Mouse (Mus musculus): ENCODE results near the gene Mpp2. TPM values are rescaled to one million over a fixed set of nuclear protein-coding genes. Genes with fewer than 3 reads are reported as not detected.

The Mpp2 gene
- polyA plus RNA-seq, 1 experiment = not detected

DNA sequence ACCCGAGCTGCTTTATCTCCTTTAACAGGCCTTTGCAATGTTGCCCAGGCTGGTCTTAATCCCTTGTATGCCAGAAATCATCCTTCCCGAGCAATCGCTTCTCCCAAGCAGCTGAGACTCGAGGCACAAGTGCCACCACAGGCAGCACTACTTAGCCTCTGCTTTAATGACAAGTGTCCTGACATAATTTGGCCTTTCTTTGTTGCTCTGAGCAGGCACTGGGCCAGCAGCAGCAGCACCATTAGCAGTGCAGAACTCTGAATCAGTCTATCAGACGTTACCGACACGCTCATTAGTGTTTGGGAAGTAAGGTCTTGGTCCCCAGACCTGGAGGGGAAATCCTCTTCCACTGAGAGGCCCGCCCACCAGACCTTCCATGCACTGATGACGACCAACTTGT is 68.6 kb downstream of the Mpp2 start:
- Histone ChIP-seq H3K27ac (ENCODE audit: insufficient read depth, low read depth, low read length) (no peak overlapping the region), H3K4me3 (ENCODE audit: insufficient read depth, low read length) (no peak overlapping the region), H3K4me1 (ENCODE audit: control insufficient read depth, insufficient read depth, low read length) (no peaks in the 10 kb centered on the region)
- TF ChIP-seq CTCF (IDR thresholded peaks at IDR 0.05; ENCODE audit: low read depth, low read length) = no peak
- no peak for TF ChIP-seq POLR2A (IDR thresholded peaks at IDR 0.05; ENCODE audit: borderline replicate concordance, low read depth, low read length)

DNA sequence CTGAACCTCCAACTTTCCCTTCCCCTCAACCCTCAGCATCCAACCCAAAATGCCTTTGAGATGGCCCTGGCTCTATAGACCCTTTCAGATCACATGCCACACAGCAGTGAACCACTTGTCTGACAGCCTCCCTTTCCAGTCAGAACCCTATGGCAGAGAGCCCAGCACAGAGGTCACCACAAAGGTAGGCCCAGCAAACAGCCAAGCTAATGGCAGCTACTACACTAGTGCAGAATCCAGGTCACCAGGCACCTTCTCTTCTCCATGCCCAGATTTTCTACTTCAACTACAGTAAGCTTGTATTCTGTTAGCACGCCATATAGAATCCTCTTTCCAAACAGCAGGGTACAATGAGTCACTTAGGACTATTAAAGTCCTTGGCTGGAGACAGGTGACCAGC is 72.2 kb downstream of the Mpp2 start:
- H3K4me3 ChIP-seq (ENCODE audit: insufficient read depth, low read length) = no peak overlapping the region
- H3K27ac ChIP-seq (ENCODE audit: insufficient read depth, low read depth, low read length) = no peak overlapping the region
- no peaks in the 10 kb centered on the region for H3K4me1 ChIP-seq (ENCODE audit: control insufficient read depth, insufficient read depth, low read length)
- TF ChIP-seq CTCF (IDR thresholded peaks at IDR 0.05; ENCODE audit: low read depth, low read length) (no peak), POLR2A (IDR thresholded peaks at IDR 0.05; ENCODE audit: borderline replicate concordance, low read depth, low read length) (no peak)

DNA sequence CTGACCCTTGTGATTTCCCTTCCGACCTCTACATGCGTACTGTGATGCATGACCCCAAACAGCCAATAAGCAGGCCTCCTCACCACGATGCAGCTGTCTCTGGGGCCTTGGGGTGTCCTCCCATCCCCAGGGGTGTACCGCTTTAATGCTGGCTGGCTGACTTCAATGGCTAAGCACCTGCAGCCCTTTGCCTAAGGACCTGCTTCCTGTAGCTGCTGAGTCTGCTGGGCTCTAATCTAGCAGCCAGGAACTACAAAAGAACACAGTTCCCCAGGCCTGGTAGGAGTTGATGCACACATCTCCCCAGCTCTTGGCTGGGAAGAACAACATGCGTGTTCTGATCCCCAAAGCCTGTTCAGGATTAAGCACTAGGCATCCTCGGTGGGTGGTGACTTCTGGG is 72.8 kb downstream of the Mpp2 start:
- Histone ChIP-seq H3K4me3 (ENCODE audit: insufficient read depth, low read length) (no peak overlapping the region), H3K27ac (ENCODE audit: insufficient read depth, low read depth, low read length) (no peak overlapping the region), H3K4me1 (ENCODE audit: control insufficient read depth, insufficient read depth, low read length) (no peaks in the 10 kb centered on the region)
- TF ChIP-seq CTCF (IDR thresholded peaks at IDR 0.05; ENCODE audit: low read depth, low read length) = no peak
- no peak for TF ChIP-seq POLR2A (IDR thresholded peaks at IDR 0.05; ENCODE audit: borderline replicate concordance, low read depth, low read length)

GRCm38 (mm10) chr11:102013201-102013600 is 75.1 kb downstream of the Mpp2 start:
- H3K4me1 ChIP-seq (ENCODE audit: control insufficient read depth, insufficient read depth, low read length) = 0 out of 2 replicates have a peak, but pooled peaks cover 3% of the 10 kb centered on the region
- TF ChIP-seq CTCF (IDR thresholded peaks at IDR 0.05; ENCODE audit: low read depth, low read length) (no peak), POLR2A (IDR thresholded peaks at IDR 0.05; ENCODE audit: borderline replicate concordance, low read depth, low read length) (no peak)
- H3K27ac ChIP-seq (ENCODE audit: insufficient read depth, low read depth, low read length) = no peak overlapping the region
- H3K4me3 ChIP-seq (ENCODE audit: insufficient read depth, low read length) = no peak overlapping the region

- Histone ChIP-seq H3K4me1 (ENCODE audit: control insufficient read depth, insufficient read depth, low read length) (0 out of 2 replicates have a peak, but pooled peaks cover 3% of the 10 kb centered on the region), H3K27ac (ENCODE audit: insufficient read depth, low read depth, low read length) (no peak overlapping the region), H3K4me3 (ENCODE audit: insufficient read depth, low read length) (no peak overlapping the region)
- TF ChIP-seq CTCF (IDR thresholded peaks at IDR 0.05; ENCODE audit: low read depth, low read length) (no peak), POLR2A (IDR thresholded peaks at IDR 0.05; ENCODE audit: borderline replicate concordance, low read depth, low read length) (no peak)
Observed at GRCm38 (mm10) chr11:102011510-102011909, 76.8 kb downstream of the Mpp2 start.

GRCm38 (mm10) chr11:102010140-102010539 is 78.2 kb downstream of the Mpp2 start:
- H3K4me3 ChIP-seq (ENCODE audit: insufficient read depth, low read length) = no peak overlapping the region
- no peak for TF ChIP-seq POLR2A (IDR thresholded peaks at IDR 0.05; ENCODE audit: borderline replicate concordance, low read depth, low read length)
- TF ChIP-seq CTCF (IDR thresholded peaks at IDR 0.05; ENCODE audit: low read depth, low read length) = no peak

GRCm38 (mm10) chr11:102008954-102009637 is 79.2 kb downstream of the Mpp2 start:
- TF ChIP-seq POLR2A (IDR thresholded peaks at IDR 0.05; ENCODE audit: borderline replicate concordance, low read depth, low read length) = no peak
- TF ChIP-seq CTCF (IDR thresholded peaks at IDR 0.05; ENCODE audit: low read depth, low read length) = no peak
- no peak overlapping the region for H3K27ac ChIP-seq (ENCODE audit: insufficient read depth, low read depth, low read length)
- H3K4me3 ChIP-seq (ENCODE audit: insufficient read depth, low read length) = no peak overlapping the region
- 0 out of 2 replicates have a peak, but pooled peaks cover 3% of the 10 kb centered on the region for H3K4me1 ChIP-seq (ENCODE audit: control insufficient read depth, insufficient read depth, low read length)

More at GRCm38 (mm10) chr11:102010140-102010539, 78.2 kb downstream of the Mpp2 start:
- Histone ChIP-seq H3K4me1 (ENCODE audit: control insufficient read depth, insufficient read depth, low read length) (0 out of 2 replicates have a peak, but pooled peaks cover 3% of the 10 kb centered on the region), H3K27ac (ENCODE audit: insufficient read depth, low read depth, low read length) (no peak overlapping the region)

DNA sequence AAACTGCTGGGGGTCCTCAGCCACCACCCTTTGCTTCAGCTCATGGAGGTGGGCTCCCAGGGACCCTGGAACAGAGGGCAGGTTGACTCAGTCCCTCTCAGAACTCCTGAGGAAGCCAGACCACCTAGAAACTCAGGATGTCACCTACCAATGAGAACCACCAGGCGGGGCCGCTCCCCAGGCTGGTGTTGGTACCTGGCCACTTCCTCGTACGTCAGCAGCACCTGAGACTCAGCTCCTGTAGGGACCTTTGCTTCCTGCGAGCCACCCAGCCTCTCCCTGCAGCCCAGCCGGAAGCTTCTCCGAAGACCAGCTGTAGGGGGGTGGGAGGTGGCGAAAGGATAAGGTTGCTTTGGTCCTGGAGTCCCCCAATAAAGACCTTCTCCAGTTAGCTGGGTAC is 79.9 kb downstream of the Mpp2 start:
- Histone ChIP-seq H3K4me3 (ENCODE audit: insufficient read depth, low read length) (no peak overlapping the region), H3K4me1 (ENCODE audit: control insufficient read depth, insufficient read depth, low read length) (0 out of 2 replicates have a peak, but pooled peaks cover 3% of the 10 kb centered on the region), H3K27ac (ENCODE audit: insufficient read depth, low read depth, low read length) (no peak overlapping the region)
- TF ChIP-seq POLR2A (IDR thresholded peaks at IDR 0.05; ENCODE audit: borderline replicate concordance, low read depth, low read length) (no peak), CTCF (IDR thresholded peaks at IDR 0.05; ENCODE audit: low read depth, low read length) (no peak)

Other genes with a start within 250 kb of the Mpp2 start
- gene Meox1, start 194.1 kb downstream of the Mpp2 start, polyA plus RNA-seq (2012; ENCODE audit: insufficient read depth, insufficient read length, missing spikeins) = not detected in 2 replicates
- not detected in 2 replicates for gene Sost, start 121.5 kb downstream of the Mpp2 start, polyA plus RNA-seq (2012; ENCODE audit: insufficient read depth, insufficient read length, missing spikeins)
- not detected in 2 replicates for gene Cfap97d1, start 104.2 kb downstream of the Mpp2 start, polyA plus RNA-seq (2012; ENCODE audit: insufficient read depth, insufficient read length, missing spikeins)
- 79.3 and 80.4 TPM in 2 replicates for gene Dusp3, start 101.5 kb downstream of the Mpp2 start, polyA plus RNA-seq (2012; ENCODE audit: insufficient read depth, insufficient read length, missing spikeins)
- 0.31 TPM in 1 of 2 replicates, not detected in the other for gene Mpp3, start 60.1 kb downstream of the Mpp2 start, polyA plus RNA-seq (2012; ENCODE audit: insufficient read depth, insufficient read length, missing spikeins)
- gene Cd300lg, start 47.0 kb downstream of the Mpp2 start, polyA plus RNA-seq (2012; ENCODE audit: insufficient read depth, insufficient read length, missing spikeins) = 5.1 and 6.4 TPM in 2 replicates
- gene Ppy, start 12.8 kb upstream of the Mpp2 start, polyA plus RNA-seq (2012; ENCODE audit: insufficient read depth, insufficient read length, missing spikeins) = not detected in 2 replicates
- not detected in 2 replicates for gene Pyy, start 19.3 kb upstream of the Mpp2 start, polyA plus RNA-seq (2012; ENCODE audit: insufficient read depth, insufficient read length, missing spikeins)
- gene Nags, start 57.0 kb upstream of the Mpp2 start, polyA plus RNA-seq (2012; ENCODE audit: insufficient read depth, insufficient read length, missing spikeins) = not detected in 2 replicates
- gene Tmem101, start 67.9 kb upstream of the Mpp2 start, polyA plus RNA-seq (2012; ENCODE audit: insufficient read depth, insufficient read length, missing spikeins) = 10.0 and 10.4 TPM in 2 replicates
- 43.3 and 47.7 TPM in 2 replicates for gene Lsm12, start 96.8 kb upstream of the Mpp2 start, polyA plus RNA-seq (2012; ENCODE audit: insufficient read depth, insufficient read length, missing spikeins)
- gene G6pc3, start 101.1 kb upstream of the Mpp2 start, polyA plus RNA-seq (2012; ENCODE audit: insufficient read depth, insufficient read length, missing spikeins) = 20.1 and 28.3 TPM in 2 replicates
- gene Hdac5, start 141.7 kb upstream of the Mpp2 start, polyA plus RNA-seq (2012; ENCODE audit: insufficient read depth, insufficient read length, missing spikeins) = 96.3 and 116 TPM in 2 replicates
- gene BC030867, start 160.4 kb upstream of the Mpp2 start, polyA plus RNA-seq (2012; ENCODE audit: insufficient read depth, insufficient read length, missing spikeins) = 6.3 and 7.2 TPM in 2 replicates
- gene Asb16, start 180.2 kb upstream of the Mpp2 start, polyA plus RNA-seq (2012; ENCODE audit: insufficient read depth, insufficient read length, missing spikeins) = not detected in 2 replicates
- 50.6 and 62.2 TPM in 2 replicates for gene Tmub2, start 196.4 kb upstream of the Mpp2 start, polyA plus RNA-seq (2012; ENCODE audit: insufficient read depth, insufficient read length, missing spikeins)
- gene Atxn7l3, start 208.1 kb upstream of the Mpp2 start, polyA plus RNA-seq (2012; ENCODE audit: insufficient read depth, insufficient read length, missing spikeins) = 32.9 and 39.8 TPM in 2 replicates
- gene Ubtf, start 231.2 kb upstream of the Mpp2 start, polyA plus RNA-seq (2012; ENCODE audit: insufficient read depth, insufficient read length, missing spikeins) = 59.0 and 59.7 TPM in 2 replicates